Mouse (Mus musculus) kidney, postnatal 0 days (tissue): ENCODE data around the gene Lyg1. TPM values are rescaled to one million over a fixed set of nuclear protein-coding genes. Genes with fewer than 3 reads are reported as not detected.
A peak's percentile ranks its signal among the peaks of the same experiment; 100 is the strongest.

ENCODE experiments used
- ATAC-seq: fragments of 200-750 bp; cut with Nextera tagmentation; replicated peaks from 2 replicates; pipeline ENCODE4 v1.8.0; 2017; ENCODE audit warnings: low read depth, moderate number of reproducible peaks, moderate TSS enrichment, moderate library complexity; ENCODE audit not compliant: low FRiP score
- DNase-seq: peaks from one replicate; pipeline ENCODE4 v3.0.0-alpha.2; 2016; ENCODE audit warnings: low spot score
- H3K27ac ChIP-seq: fragments of 300-500 bp; sonication (generic); 2 replicates; pipeline ENCODE4 v1.5.1; 2014; ENCODE audit warnings: mild to moderate bottlenecking
- H3K27me3 ChIP-seq: fragments of 300-500 bp; sonication (generic); 2 replicates; pipeline ENCODE4 v1.6.1; 2014; ENCODE audit warnings: low read length, mixed read lengths; ENCODE audit not compliant: insufficient read depth
- H3K36me3 ChIP-seq: fragments of 300-500 bp; sonication (generic); 2 replicates; pipeline ENCODE4 v1.6.1; 2014; ENCODE audit warnings: low read length, mixed read lengths; ENCODE audit not compliant: insufficient read depth
- H3K4me1 ChIP-seq: fragments of 300-500 bp; sonication (generic); replicated peaks from 2 replicates; pipeline ENCODE4 v1.6.1; 2014; ENCODE audit warnings: antibody characterized with exemption, low read length, mixed read lengths; ENCODE audit not compliant: insufficient read depth
- H3K4me2 ChIP-seq: fragments of 300-500 bp; sonication (generic); 2 replicates; pipeline ENCODE4 v1.6.1; 2014; ENCODE audit warnings: mild to moderate bottlenecking, low read length, moderate library complexity, mixed read lengths
- H3K4me3 ChIP-seq: fragments of 300-500 bp; sonication (generic); replicated peaks from 2 replicates; pipeline ENCODE4 v1.5.1; 2014; ENCODE audit warnings: low read depth, low read length
- H3K9ac ChIP-seq: fragments of 300-500 bp; sonication (generic); 2 replicates; pipeline ENCODE4 v1.6.1; 2014; ENCODE audit warnings: low read depth, low read length
- H3K9me3 ChIP-seq: fragments of 300-500 bp; sonication (generic); replicated peaks from 2 replicates; pipeline ENCODE4 v1.6.1; 2016; ENCODE audit warnings: low read length, inconsistent platforms, mixed read lengths
- CTCF ChIP-seq: IDR thresholded peaks from 2 replicates; pipeline ENCODE4 v1.5.1; 2016; ENCODE audit warnings: antibody characterized with exemption, low read depth, mild to moderate bottlenecking, moderate library complexity
- WGBS: fragments of 180-500 bp; shearing (Covaris S2); extraction: QIAGEN DNeasy Blood & Tissue Kit; methylation state at CpG from one replicate; pipeline ENCODE4 v1.1.7; 2014; 5-methylcytosine and 5-hydroxymethylcytosine counted together
- polyA plus RNA-seq: library from polyadenylated mRNA; unstranded; fragments of >200 nt; fragmentation: Nextera tagmentation; extraction: Ambion mirVana; gene quantifications from 2 replicates; pipeline ENCODE4 v1.2.1, GENCODE M21; 2015

The Lyg1 gene
- not detected in 2 replicates for polyA plus RNA-seq

DNA sequence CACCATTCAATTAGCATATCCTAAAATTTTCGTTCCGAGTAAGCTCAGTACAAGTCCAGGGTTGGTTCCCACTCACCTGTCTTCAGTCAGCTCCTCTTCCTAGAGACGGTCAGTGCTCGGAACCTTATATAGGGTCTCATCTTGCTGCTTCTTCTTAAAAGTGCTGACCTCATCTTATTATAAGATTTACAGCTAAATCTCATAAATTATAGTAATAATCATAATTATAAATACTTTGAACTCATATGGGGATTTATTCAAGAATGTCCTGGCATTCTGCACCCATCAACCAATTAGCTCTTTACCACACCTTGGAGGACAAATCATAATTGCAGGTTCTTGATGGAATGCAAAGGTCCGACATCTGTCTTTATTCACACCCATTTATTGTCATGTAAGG lies at the start of gene Lyg1:
Gene Lyg1, minus strand, starts transcription at position 101 of the 400 bp plus-strand sequence.
- ATAC-seq (no peak), DNase-seq (no peak)
- TF ChIP-seq CTCF = no peak
- no peak within 1 kb of the TSS for H3K27ac ChIP-seq
- no peak within 1 kb of the TSS for H3K4me3 ChIP-seq
- no peaks in the 10 kb centered on the region for H3K36me3 ChIP-seq
- 86% methylated on average over 5 of the region's 5 CpGs for WGBS
- H3K9me3 ChIP-seq = no peaks in the 10 kb centered on the region
- no peaks in the 10 kb centered on the region for H3K27me3 ChIP-seq
- no peak within 1 kb of the TSS for H3K9ac ChIP-seq
- H3K4me1 ChIP-seq = no peaks in the 10 kb centered on the region
- no peak within 1 kb of the TSS for H3K4me2 ChIP-seq

DNA sequence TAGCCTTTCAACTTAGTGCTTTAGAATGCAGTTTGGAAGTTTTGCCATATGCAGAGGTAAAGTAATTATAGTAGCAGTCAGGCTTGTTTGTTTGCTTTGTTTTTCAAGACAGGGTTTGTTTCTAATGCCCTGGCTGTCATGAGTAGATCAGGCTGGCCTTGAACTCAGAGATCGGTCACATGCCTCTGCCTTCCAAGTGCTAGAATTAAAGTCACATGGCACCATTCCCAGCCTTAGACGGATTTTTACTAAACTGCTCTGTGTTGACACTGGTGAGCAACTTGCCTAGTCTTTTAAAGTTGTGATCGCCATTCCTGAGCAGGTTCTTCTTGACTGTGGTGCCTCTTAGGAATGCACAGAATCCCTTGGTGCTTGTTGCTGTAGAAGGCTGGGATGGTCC lies 49.2 kb upstream of the Lyg1 start:
- Histone ChIP-seq H3K27me3 (no peaks in the 10 kb centered on the region), H3K36me3 (no peaks in the 10 kb centered on the region), H3K4me1 (no peaks in the 10 kb centered on the region), H3K27ac (no peak overlapping the region), H3K4me3 (no peak overlapping the region), H3K9ac (no peak overlapping the region), H3K4me2 (no peak overlapping the region), H3K9me3 (no peaks in the 10 kb centered on the region)
- TF ChIP-seq CTCF = no peak
- DNase-seq (no peak), ATAC-seq (no peak)
- WGBS = 71% methylated on average over 3 of the region's 3 CpGs

DNA sequence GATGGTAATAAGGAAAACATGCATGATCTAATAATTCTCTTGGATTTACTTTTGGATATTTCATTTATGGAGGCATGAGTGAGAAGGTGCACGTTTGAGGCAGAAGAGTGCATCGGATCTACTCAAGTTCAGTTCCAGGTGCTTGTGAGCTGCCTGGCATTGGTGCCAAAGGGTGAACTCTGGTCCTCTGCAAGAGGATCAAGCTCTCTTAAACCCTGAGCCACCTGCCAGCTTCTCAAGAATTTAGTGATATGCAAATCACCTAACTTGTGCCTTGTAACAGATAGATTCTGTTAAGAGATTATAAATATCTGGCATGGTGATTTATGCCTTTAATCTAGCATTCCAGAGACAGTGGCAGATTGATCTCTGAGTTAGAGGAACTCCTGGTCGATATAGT lies 45.5 kb upstream of the Lyg1 start:
- no peak for TF ChIP-seq CTCF
- Histone ChIP-seq H3K27me3 (no peaks in the 10 kb centered on the region), H3K9ac (no peak overlapping the region), H3K36me3 (no peaks in the 10 kb centered on the region), H3K27ac (no peak overlapping the region), H3K4me2 (no peak overlapping the region), H3K9me3 (no peaks in the 10 kb centered on the region), H3K4me3 (no peak overlapping the region), H3K4me1 (0 out of 2 replicates have a peak, but pooled peaks cover 9% of the 10 kb centered on the region)
- 77% methylated on average over 3 of the region's 3 CpGs for WGBS
- DNase-seq = no peak
- no peak for ATAC-seq

DNA sequence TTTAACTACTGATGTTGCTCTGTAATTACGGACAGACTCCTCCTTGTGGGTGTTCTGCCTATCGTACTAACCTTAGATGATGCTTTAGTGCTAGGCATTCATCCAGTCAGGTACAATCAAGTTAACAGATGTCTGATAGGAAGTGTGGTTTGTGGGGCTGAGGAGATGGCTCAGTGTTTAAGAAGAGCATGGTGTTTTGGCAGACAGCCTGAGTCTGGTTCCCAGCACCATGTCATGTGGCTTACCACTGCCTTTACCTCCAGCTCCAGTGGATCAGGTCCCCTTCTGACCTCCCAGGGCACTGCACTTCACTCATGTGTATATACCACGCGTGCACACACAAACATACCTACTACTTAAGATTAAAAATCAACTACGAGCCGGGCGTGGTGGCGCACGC lies 44.4 kb upstream of the Lyg1 start:
- TF ChIP-seq CTCF = no peak
- H3K4me1 ChIP-seq = 0 out of 2 replicates have a peak, but pooled peaks cover 9% of the 10 kb centered on the region
- H3K27ac ChIP-seq = no peak overlapping the region

DNA sequence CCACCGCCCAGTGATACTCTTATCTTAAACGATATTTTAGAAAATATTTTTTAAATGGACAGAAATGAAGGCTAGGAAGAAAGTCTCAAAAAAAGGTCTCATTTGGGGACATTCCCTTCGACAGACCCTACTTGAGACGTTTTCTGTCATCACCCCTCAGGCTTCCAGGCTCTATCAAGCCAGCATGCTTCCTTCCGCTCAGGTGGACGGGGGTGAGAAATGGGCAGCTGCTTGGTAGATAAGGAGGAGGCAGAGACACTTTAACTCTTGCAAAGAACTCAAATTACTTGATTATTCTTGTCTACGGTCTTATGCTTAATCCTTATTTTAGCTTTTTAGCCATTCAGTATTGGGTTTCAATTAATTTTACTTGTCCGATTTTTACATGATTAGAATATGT lies 43.3 kb upstream of the Lyg1 start:
- no peaks in the 10 kb centered on the region for H3K27me3 ChIP-seq
- no peak overlapping the region for H3K4me3 ChIP-seq
- WGBS = 94% methylated on average over 8 of the region's 8 CpGs
- H3K27ac ChIP-seq = no peak overlapping the region
- no peak overlapping the region for H3K9ac ChIP-seq
- TF ChIP-seq CTCF = no peak
- ATAC-seq (no peak), DNase-seq (no peak)
- H3K36me3 ChIP-seq = no peaks in the 10 kb centered on the region
- no peak overlapping the region for H3K4me2 ChIP-seq
- no peaks in the 10 kb centered on the region for H3K9me3 ChIP-seq
- H3K4me1 ChIP-seq = 0 out of 2 replicates have a peak, but pooled peaks cover 14% of the 10 kb centered on the region

More for the DNA sequence above, 44.4 kb upstream of the Lyg1 start:
- Histone ChIP-seq H3K9me3 (no peaks in the 10 kb centered on the region), H3K4me2 (no peak overlapping the region), H3K4me3 (no peak overlapping the region), H3K9ac (no peak overlapping the region), H3K36me3 (no peaks in the 10 kb centered on the region), H3K27me3 (no peaks in the 10 kb centered on the region)
- ATAC-seq (no peak), DNase-seq (no peak)
- 92% methylated on average over 9 of the region's 9 CpGs for WGBS

DNA sequence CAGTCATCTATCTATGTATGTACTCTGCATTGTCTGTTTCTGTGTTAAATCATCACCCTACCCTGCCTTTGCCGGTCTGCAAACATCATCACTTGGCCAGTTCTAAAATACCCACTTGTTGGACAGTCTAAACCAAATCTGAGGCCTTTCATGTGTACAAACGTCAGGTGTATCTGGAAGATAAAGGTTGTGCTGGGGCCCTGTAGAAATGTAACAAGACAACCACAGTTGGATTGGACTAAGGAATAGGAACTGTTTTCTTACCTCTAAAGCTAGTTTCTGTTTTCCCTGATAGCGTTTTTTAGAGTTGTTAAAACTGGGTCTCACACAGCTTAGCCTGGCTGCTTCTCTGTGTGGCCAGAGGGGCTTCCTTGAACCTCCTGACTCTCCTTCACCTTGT lies 42.0 kb upstream of the Lyg1 start:
- DNase-seq = no peak
- H3K9ac ChIP-seq = no peak overlapping the region
- no peak for TF ChIP-seq CTCF
- H3K4me1 ChIP-seq = 0 out of 2 replicates have a peak, but pooled peaks cover 14% of the 10 kb centered on the region
- peak overlapping the region; percentile 88; the same call in 1 of the 2 replicates for H3K4me2 ChIP-seq
- no peak overlapping the region for H3K4me3 ChIP-seq
- H3K9me3 ChIP-seq = no peaks in the 10 kb centered on the region
- H3K36me3 ChIP-seq = peaks cover 10% of the 10 kb centered on the region; the same call in 1 of the 2 replicates
- no peaks in the 10 kb centered on the region for H3K27me3 ChIP-seq
- WGBS = 75% methylated on average over 3 of the region's 3 CpGs
- ATAC-seq = no peak
- no peak overlapping the region for H3K27ac ChIP-seq
